Mouse (Mus musculus): ENCODE measurements around the gene Zfp109.
A peak's percentile ranks its signal among the peaks of the same experiment; 100 is the strongest.

Zfp109 gene

DNA sequence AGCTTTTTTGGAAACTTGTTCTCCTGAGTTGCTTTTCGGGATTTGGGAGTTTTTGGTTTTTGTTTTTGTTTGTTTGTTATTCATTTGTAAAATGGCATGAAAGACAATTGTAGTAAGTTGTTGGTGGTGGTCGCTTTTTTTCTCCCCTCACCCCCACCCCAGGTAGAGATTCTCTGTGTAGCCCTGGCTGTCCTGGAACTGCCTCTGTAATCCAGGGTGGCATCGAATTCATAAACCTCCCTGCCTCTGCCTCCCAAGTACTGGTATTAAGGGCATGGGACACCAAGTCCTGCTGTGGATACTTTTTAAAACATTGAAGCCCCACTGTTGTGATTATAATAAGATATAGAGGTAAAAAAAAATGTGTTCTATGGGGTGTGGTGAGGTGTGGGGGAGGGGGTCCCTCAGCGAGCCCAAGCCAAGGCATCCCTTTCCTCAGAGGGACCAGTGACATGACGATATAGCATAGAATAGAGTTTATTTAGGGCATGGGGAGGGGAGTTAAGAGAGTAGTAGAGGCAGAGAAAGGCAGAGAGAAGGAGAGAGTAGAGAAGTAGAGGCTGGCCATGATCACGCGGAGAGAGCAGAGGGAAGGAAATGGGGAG, 29.0 kb downstream of the Zfp109 start:
- DNase-seq (ENCODE audit: low read depth in 1 of 2, low spot score in 2 of 2) = no peak

DNA sequence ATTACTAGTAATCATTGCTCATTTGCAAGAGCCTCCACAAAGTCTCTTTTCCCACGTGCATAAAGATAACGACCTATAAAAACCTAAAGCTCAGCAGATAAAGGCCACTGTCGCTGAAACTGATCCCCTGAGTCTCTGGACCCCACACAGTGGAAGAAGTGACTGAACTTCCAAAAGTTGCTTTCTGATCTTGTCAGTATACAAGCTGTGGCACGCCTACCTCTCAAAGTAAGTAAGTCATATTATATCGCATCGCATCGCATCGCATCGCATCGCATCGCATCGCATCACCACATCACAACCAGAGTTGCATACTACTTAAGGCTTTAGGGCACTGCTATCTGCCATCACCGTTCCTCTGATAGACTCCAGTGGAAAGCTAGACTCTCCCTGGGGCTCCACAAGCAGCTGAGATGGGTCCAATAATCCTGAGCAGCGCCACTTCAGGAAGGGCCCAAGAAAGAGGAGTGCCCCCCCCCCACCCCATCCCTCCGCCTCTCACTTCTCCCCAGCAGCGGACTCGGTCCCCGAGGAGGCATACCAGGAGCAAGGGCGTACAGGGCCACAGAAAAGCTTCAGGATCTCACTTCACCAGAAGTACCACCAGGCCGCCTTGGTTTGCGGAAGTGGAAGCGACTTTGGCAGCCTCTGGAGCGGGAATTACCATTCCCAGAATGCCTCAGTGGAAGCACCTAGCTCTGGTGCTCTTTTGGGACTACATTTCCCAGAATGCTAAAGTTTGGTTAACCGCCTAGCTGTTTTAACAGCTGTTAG, 29.7 kb downstream of the Zfp109 start:
- peak; percentile 15 to 26 for DNase-seq (ENCODE audit: low read depth in 1 of 2, low spot score in 2 of 2)

DNA sequence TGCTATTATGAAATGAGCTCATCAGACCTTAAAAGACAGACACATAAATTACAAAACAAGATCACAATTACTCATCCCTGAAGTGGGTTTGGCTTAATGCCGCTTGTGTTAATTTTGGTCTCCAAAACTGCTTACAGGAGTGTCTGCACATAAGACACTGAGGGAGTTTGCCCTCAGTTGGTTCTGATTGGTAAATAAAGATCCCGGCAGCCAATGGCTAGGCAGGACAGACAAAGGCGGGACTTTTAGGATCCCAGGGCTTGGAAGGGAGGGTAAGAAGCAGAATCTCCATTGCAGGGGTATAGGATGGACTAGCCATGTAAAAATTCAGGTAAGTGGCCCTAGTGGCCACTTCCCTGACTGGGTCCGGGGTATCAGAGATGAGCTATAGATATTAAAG, 40.4 kb downstream of the Zfp109 start:
- DNase-seq (ENCODE audit: low read depth in 1 of 2, low spot score in 2 of 2) = no peak

DNA sequence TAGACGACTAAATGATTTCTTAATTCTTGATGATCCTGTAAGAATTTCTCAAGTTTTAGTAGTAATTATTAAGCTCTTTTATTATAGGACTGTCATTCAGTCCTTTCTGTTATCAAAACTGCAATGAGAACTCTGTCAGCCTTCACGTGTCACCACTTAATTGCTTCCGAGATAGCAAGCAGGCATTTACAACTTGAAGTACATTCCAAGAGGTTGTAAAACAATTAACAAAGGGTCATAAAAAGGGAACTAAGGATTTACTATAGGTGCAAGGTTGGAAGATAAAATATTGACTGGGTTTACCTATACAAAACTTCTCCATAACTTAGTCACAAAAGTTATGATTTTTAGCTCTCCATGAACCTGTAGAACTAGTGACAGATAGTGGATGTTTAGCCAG, 44.2 kb downstream of the Zfp109 start:
- no peak for DNase-seq (ENCODE audit: low read depth in 1 of 2, low spot score in 2 of 2)

DNA sequence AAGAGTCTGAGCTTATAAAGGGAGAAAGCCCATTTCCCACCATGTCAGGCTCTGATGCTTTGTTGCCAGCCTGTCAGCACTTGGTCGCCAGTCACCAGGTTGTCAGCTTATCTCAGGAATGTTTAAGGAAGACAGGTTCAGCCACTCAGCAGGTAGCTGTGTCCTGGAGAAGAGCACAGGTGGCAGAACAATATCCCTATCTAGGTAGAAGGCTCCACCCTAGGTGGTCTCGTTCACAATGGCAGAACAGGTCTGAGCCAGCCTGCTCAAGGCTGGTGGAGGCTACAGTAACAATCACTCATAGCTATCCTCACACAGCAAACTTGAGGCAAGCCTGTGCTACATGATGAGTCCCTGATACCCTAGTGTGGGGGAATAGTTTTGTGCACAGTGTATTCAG, 46.0 kb downstream of the Zfp109 start:
- no peak for DNase-seq (ENCODE audit: low read depth in 1 of 2, low spot score in 2 of 2)

DNA sequence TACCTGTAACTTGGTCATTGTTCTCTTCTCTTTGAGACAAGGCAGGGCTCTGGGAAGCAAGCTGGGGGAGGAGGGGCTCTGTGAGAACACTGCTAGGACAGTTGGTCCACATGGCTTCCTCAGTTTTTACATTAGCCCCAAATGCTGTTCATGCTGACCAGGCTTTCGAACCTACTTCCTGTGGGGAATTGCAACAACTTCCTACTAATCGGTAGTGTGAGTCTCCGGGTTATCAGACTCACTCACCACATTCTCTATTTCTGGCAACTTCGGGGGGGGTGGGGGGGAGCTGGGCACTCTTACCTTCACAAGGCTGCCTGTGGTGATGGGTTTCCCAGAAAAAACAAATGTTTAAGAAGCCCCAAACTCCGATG, 47.8 kb downstream of the Zfp109 start:
- DNase-seq (ENCODE audit: low read depth in 1 of 2, low spot score in 2 of 2) = no peak

DNA sequence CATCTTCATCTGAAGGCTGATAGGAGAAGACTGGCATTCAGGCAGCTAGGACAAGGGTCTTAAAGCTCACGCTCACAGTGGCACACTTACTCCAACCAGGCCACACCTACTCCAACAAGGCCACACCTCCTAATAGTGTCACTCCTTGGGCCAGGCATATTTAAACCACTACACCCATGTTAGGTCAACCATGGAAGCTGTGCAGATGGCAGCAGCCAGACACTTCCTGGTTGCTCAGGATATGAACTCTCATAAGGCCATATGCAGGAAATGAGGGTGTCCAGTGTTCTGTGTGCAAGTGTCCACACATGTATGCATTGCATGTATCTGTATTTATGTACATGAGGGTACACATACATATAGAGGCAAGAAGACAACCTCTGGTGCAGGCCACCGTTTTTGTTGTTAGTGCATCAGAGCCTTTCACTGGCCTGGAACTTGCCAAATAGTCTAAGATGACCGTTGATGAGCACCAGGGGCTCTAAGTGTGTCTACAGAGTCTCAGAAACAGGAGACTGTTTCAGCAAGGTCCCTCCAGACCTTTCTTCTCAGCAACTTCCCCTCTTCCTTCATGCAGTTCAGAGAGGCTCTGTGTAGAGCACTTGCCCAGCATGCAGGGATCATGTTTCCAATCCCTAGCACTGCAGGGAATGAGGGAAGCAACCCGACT, 48.3 kb downstream of the Zfp109 start:
- no peak for DNase-seq (ENCODE audit: low read depth in 1 of 2, low spot score in 2 of 2)

DNA sequence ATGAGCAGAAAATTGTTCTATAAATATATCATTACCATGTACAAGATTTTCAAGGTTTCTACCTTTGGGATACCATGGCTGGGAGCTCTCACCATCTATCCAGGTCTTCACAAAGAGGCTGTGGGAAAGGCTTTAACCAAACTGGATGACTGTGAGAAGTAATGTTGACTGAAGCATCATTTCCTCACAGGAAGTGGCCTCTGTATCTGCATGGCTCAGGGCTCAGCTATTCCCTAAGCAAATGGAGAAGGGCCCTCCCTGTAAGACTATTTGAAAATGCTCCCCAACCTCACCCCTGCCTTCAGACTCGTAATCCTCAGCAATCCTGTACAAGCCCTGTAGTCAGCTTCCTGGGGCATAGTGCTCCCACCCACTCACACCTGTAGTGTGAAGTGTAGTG, 49.7 kb downstream of the Zfp109 start:
- DNase-seq (ENCODE audit: low read depth in 1 of 2, low spot score in 2 of 2) = no peak

All from monocyte, adult 2 months (primary cell).